Mouse (Mus musculus) spleen, postnatal 4 days (tissue): Measurements from ENCODE around the gene Krtap16-3.

ENCODE experiments used
- DNase-seq, 2 experiments: peaks; one replicate each; pipeline ENCODE4 v3.0.0; 2022; ENCODE audit warnings: low spot score in 2 of 2

Gene Krtap16-3

GRCm38 (mm10) chr16:88962773-88963172 lies at the start of gene Krtap16-3:
TSS of gene Krtap16-3 (minus strand) at chr16:88962873.
- no peak for DNase-seq

- no peak for DNase-seq
Observed at GRCm38 (mm10) chr16:89010659-89011058, 48.0 kb upstream of the Krtap16-3 start, which contains the start of gene Krtap22-2. TSS of gene Krtap22-2 (minus strand) at chr16:89010759.

- no peak for DNase-seq
Observed at GRCm38 (mm10) chr16:88941106-88941505, 21.6 kb downstream of the Krtap16-3 start.

GRCm38 (mm10) chr16:88938252-88938651 lies 24.4 kb downstream of the Krtap16-3 start:
- no peak for DNase-seq

GRCm38 (mm10) chr16:88932165-88932564 lies 30.5 kb downstream of the Krtap16-3 start, which contains the start of gene Krtap19-9b:
TSS of gene Krtap19-9b (minus strand) at chr16:88932265.
- DNase-seq: no peak
